ENCODE assay signal across 19 mouse cellular contexts in genomic region chr14:66473251-66473550, GRCm38 (mm10).
DNase-seq lines count a peak whose midpoint lies in the region; ATAC-seq and TF ChIP-seq lines count a peak whose summit lies in the region.
"Had no signal": no experiment of that assay in that cellular context is flagged by ENCODE, and none has a peak within 500 bp of the region (broad histone marks: within the 10 kb centered on the region; RNA-seq: fewer than 3 reads in every experiment).

No protein-coding gene starts in this region.

- 0 out of 2 replicates have a peak overlapping the region, but pooled peaks have one; percentile 41 for H3K27ac ChIP-seq in limb, embryonic 12.5 days
- no peak overlapping the region for H3K27ac ChIP-seq in limb, embryonic 10.5 days
- no peak overlapping the region for H3K27ac ChIP-seq in embryonic facial prominence, embryonic 14.5 days (replicated peaks; ENCODE audit: low read depth, low read length)
- H3K27ac ChIP-seq in hindbrain, postnatal 0 days: no peak overlapping the region
- H3K27ac ChIP-seq in stomach, embryonic 14.5 days (ENCODE audit: low read length): peak overlapping the region; percentile 75
- H3K27ac ChIP-seq: liver, embryonic 15.5 days had no signal

- no peak for ATAC-seq in limb, embryonic 12.5 days (ENCODE audit: insufficient number of reproducible peaks, insufficient read depth, low FRiP score, low TSS enrichment, low read depth)
- no peak for ATAC-seq in embryonic facial prominence, embryonic 14.5 days (ENCODE audit: low read depth)
- no peak for ATAC-seq in hindbrain, postnatal 0 days
- peak; percentile 63; the same call in 1 of the 2 replicates for ATAC-seq in stomach, embryonic 14.5 days (ENCODE audit: insufficient number of reproducible peaks, insufficient read depth, low FRiP score, low read depth)
- ATAC-seq: forebrain, embryonic 16.5 days had no signal

- H3K36me3 ChIP-seq in limb, embryonic 12.5 days: no peaks in the 10 kb centered on the region
- no peaks in the 10 kb centered on the region for H3K36me3 ChIP-seq in limb, embryonic 10.5 days
- H3K36me3 ChIP-seq in embryonic facial prominence, embryonic 14.5 days (ENCODE audit: control insufficient read depth, insufficient read depth, low read length): no peaks in the 10 kb centered on the region
- H3K36me3 ChIP-seq in hindbrain, postnatal 0 days (ENCODE audit: insufficient read depth, low read length): no peaks in the 10 kb centered on the region
- no peaks in the 10 kb centered on the region for H3K36me3 ChIP-seq in stomach, embryonic 14.5 days (ENCODE audit: control insufficient read depth, insufficient read depth, low read length)
- H3K36me3 ChIP-seq: embryonic facial prominence, embryonic 12.5 days; liver, embryonic 15.5 days had no signal

- no peak overlapping the region for H3K4me2 ChIP-seq in limb, embryonic 12.5 days
- no peak overlapping the region for H3K4me2 ChIP-seq in embryonic facial prominence, embryonic 14.5 days (ENCODE audit: low read depth, low read length)
- H3K4me2 ChIP-seq in hindbrain, postnatal 0 days (ENCODE audit: low read depth, low read length): no peak overlapping the region
- H3K4me2 ChIP-seq in stomach, embryonic 14.5 days (replicated peaks; ENCODE audit: low read depth, low read length): no peak overlapping the region
- H3K4me2 ChIP-seq: embryonic facial prominence, embryonic 12.5 days; heart, embryonic 11.5 days; liver, embryonic 15.5 days had no signal

- WGBS in limb, embryonic 12.5 days: 25% methylated on average over 1 of the region's 1 CpGs
- WGBS in limb, embryonic 10.5 days: 47% methylated on average over 1 of the region's 1 CpGs
- WGBS in embryonic facial prominence, embryonic 14.5 days: 23% methylated on average over 1 of the region's 1 CpGs
- 9% methylated on average over 1 of the region's 1 CpGs for WGBS in hindbrain, postnatal 0 days
- WGBS in stomach, embryonic 14.5 days: 3% methylated on average over 1 of the region's 1 CpGs

- no peak for TF ChIP-seq CTCF in hindbrain, postnatal 0 days (IDR thresholded peaks at IDR 0.05; ENCODE audit: low read depth)

- H3K27me3 ChIP-seq in limb, embryonic 12.5 days: no peaks in the 10 kb centered on the region; the same call in 1 of the 2 replicates
- H3K27me3 ChIP-seq in limb, embryonic 10.5 days (ENCODE audit: low read depth, poor library complexity, severe bottlenecking): no peaks in the 10 kb centered on the region
- H3K27me3 ChIP-seq in embryonic facial prominence, embryonic 14.5 days (replicated peaks; ENCODE audit: control insufficient read depth, insufficient read depth, low read length): no peaks in the 10 kb centered on the region
- no peaks in the 10 kb centered on the region for H3K27me3 ChIP-seq in hindbrain, postnatal 0 days (ENCODE audit: insufficient read depth, low read length)
- H3K27me3 ChIP-seq in stomach, embryonic 14.5 days (ENCODE audit: control insufficient read depth, insufficient read depth, low read length): no peaks in the 10 kb centered on the region
- H3K27me3 ChIP-seq: embryonic facial prominence, embryonic 12.5 days; liver, embryonic 15.5 days had no signal

- no peak overlapping the region for H3K4me3 ChIP-seq in limb, embryonic 12.5 days (replicated peaks)
- H3K4me3 ChIP-seq in limb, embryonic 10.5 days: no peak overlapping the region
- H3K4me3 ChIP-seq in embryonic facial prominence, embryonic 14.5 days (ENCODE audit: low read depth, low read length): no peak overlapping the region
- H3K4me3 ChIP-seq in hindbrain, postnatal 0 days (ENCODE audit: low read length): no peak overlapping the region
- H3K4me3 ChIP-seq in stomach, embryonic 14.5 days (ENCODE audit: low read depth, low read length): no peak overlapping the region
- H3K4me3 ChIP-seq: embryonic facial prominence, embryonic 12.5 days; liver, embryonic 15.5 days had no signal

- peaks cover 4% of the 10 kb centered on the region; the same call in 1 of the 2 replicates for H3K4me1 ChIP-seq in limb, embryonic 12.5 days (replicated peaks)
- H3K4me1 ChIP-seq in limb, embryonic 10.5 days: no peaks in the 10 kb centered on the region
- H3K4me1 ChIP-seq in embryonic facial prominence, embryonic 14.5 days (ENCODE audit: control insufficient read depth, insufficient read depth, low read length): 0 out of 2 replicates have a peak, but pooled peaks cover under 1% of the 10 kb centered on the region
- no peaks in the 10 kb centered on the region; the same call in 1 of the 2 replicates for H3K4me1 ChIP-seq in hindbrain, postnatal 0 days (ENCODE audit: insufficient read depth, low read length)
- H3K4me1 ChIP-seq in stomach, embryonic 14.5 days (ENCODE audit: control insufficient read depth, insufficient read depth, low read length): no peaks in the 10 kb centered on the region
- H3K4me1 ChIP-seq: liver, embryonic 15.5 days had no signal

- no peak overlapping the region for H3K9ac ChIP-seq in limb, embryonic 12.5 days (replicated peaks)
- H3K9ac ChIP-seq in embryonic facial prominence, embryonic 14.5 days (ENCODE audit: low read depth, low read length): no peak overlapping the region
- H3K9ac ChIP-seq in hindbrain, postnatal 0 days (replicated peaks; ENCODE audit: low read length): no peak overlapping the region
- no peak overlapping the region for H3K9ac ChIP-seq in stomach, embryonic 14.5 days (replicated peaks; ENCODE audit: low read depth, low read length)
- H3K9ac ChIP-seq: embryonic facial prominence, embryonic 12.5 days; liver, embryonic 15.5 days had no signal

- DNase-seq in limb, embryonic 10.5 days (ENCODE audit: low spot score): no peak
- DNase-seq in embryonic facial prominence, embryonic 14.5 days (ENCODE audit: low spot score): peak; percentile 53
- DNase-seq in hindbrain, postnatal 0 days (ENCODE audit: low spot score): peak; percentile 3
- DNase-seq in adrenal gland, adult 2 months: no peak
- no peak for DNase-seq in liver
- no peak for DNase-seq in urinary bladder, postnatal 4 days (ENCODE audit: low spot score in 2 of 2)
- DNase-seq: cerebellum, adult 18-20 months; gastrocnemius, postnatal 10 days; heart, postnatal 36 days; kidney, adult 9 months; lung, postnatal 14 days; right cerebral cortex, postnatal 4 days; thymus, postnatal 14 days had no signal

- no peaks in the 10 kb centered on the region for H3K9me3 ChIP-seq in limb, embryonic 12.5 days
- H3K9me3 ChIP-seq in limb, embryonic 10.5 days (replicated peaks): no peaks in the 10 kb centered on the region
- no peaks in the 10 kb centered on the region for H3K9me3 ChIP-seq in embryonic facial prominence, embryonic 14.5 days (ENCODE audit: control insufficient read depth, low read length)
- no peaks in the 10 kb centered on the region for H3K9me3 ChIP-seq in hindbrain, postnatal 0 days (ENCODE audit: low read length)
- no peaks in the 10 kb centered on the region for H3K9me3 ChIP-seq in stomach, embryonic 14.5 days (ENCODE audit: control insufficient read depth, low read depth, low read length)
- H3K9me3 ChIP-seq: embryonic facial prominence, embryonic 12.5 days; liver, embryonic 15.5 days had no signal

Comparison
In these comparisons a context has a peak if more than half of its experiments do, and no peak if none do; other contexts are left out.
1. H3K27ac ChIP-seq: peak in limb, embryonic 12.5 days (single experiment) and stomach, embryonic 14.5 days (single experiment); none in limb, embryonic 10.5 days (single experiment), embryonic facial prominence, embryonic 14.5 days (single experiment) and hindbrain, postnatal 0 days (single experiment).
2. DNase-seq: peak in embryonic facial prominence, embryonic 14.5 days (single experiment) and hindbrain, postnatal 0 days (single experiment); none in limb, embryonic 10.5 days (single experiment), adrenal gland, adult 2 months (single experiment), liver (single experiment) and urinary bladder, postnatal 4 days (0 of 2).